Mouse (Mus musculus) c-Kit-positive CD71-negative TER-119-negative erythroid progenitor cells, embryonic 14.5 days (primary cell): ENCODE data around the gene Lsm11.
"Not testable (repeated sequence)": the region's sequence is repeated elsewhere in the genome, so short reads cannot be mapped to it uniquely, and the experiment has no call there.

ENCODE experiments used
- DNase-seq: peaks from one replicate; pipeline ENCODE4 v3.0.0-alpha.2; 2013; ENCODE audit warnings: low read depth

The Lsm11 gene

GRCm38 (mm10) chr11:45883270-45883931 lies 61.3 kb downstream of the Lsm11 start:
- DNase-seq: no peak

- no peak for DNase-seq
Measured at GRCm38 (mm10) chr11:45881683-45882068, 63.1 kb downstream of the Lsm11 start.

- no peak for DNase-seq
Measured at GRCm38 (mm10) chr11:45881026-45881682, 63.6 kb downstream of the Lsm11 start.

- DNase-seq: not testable (repeated sequence)
Measured at GRCm38 (mm10) chr11:45879366-45879765, 65.4 kb downstream of the Lsm11 start.
